Mouse (Mus musculus): ENCODE measurements around the gene Plekhh3.

DNA sequence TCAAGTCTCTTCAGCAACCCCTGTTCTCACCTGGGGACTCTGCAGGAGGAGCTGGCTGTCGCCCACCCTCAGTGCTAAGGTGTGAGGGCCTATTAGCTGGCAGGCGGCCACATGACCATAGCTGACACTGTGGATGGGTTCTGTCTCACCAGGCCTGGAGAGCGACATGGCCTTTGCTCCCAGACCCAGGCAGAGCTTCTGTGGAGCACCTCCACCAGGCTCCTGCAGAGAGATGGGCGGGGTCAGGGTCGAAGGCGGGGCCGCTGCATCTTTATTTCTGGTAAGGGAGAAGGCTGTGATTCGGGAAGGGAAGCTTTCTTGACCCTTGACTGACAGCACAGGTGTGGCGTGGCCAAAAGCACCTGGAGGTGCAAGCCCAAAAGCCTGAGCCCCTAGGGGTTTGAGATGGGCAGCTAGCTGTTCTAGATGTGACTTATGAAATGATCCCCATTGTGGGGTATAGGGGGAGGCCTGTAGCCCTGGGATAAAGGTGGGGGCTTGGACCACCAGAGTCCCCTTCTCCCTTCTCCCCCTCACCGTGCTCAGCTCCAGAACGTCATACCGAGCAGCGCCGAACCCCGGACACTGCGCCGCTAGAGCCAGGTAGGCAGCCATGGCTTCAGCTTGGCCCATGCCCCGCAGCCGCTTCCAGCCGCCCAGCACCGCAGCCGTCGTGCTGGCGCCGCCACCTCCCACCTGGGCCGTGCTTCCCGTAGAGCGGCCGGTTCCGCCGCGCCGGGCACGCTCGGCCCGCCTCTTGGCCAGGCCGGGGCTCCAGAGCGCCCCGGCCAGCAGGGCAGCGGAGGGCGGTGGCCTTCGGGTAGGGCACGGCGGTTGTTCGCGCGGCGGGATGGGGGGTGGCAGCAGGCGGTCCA, 7.4 kb downstream of the Plekhh3 start:
- no peak for TF ChIP-seq CTCF (IDR thresholded peaks at IDR 0.05; ENCODE audit: low read depth)
- TF ChIP-seq EP300 (optimal IDR thresholded peaks at IDR 0.05) = no peak

Data from stomach, postnatal 0 days (tissue).